Mouse (Mus musculus) midbrain, embryonic 13.5 days (tissue): ENCODE measurements around the gene Cep295nl. TPM values are rescaled to one million over a fixed set of nuclear protein-coding genes. Genes with fewer than 3 reads are reported as not detected.

Experiments used
- ATAC-seq: fragments of 200-750 bp; cut with Nextera tagmentation; 2 replicates; pipeline ENCODE4 v1.8.0; 2017; ENCODE audit warnings: mild to moderate bottlenecking, moderate TSS enrichment, moderate library complexity
- H3K27ac ChIP-seq: fragments of 300-500 bp; sonication (generic); 2 replicates; pipeline ENCODE4 v1.5.1; 2015; ENCODE audit warnings: inconsistent platforms, mild to moderate bottlenecking, moderate library complexity
- H3K27me3 ChIP-seq: fragments of 300-500 bp; sonication (generic); 2 replicates; pipeline ENCODE4 v1.6.1; 2015; ENCODE audit warnings: mild to moderate bottlenecking, inconsistent platforms
- H3K36me3 ChIP-seq: fragments of 300-500 bp; sonication (generic); 2 replicates; pipeline ENCODE4 v1.6.1; 2015; ENCODE audit warnings: mild to moderate bottlenecking, inconsistent platforms
- H3K4me1 ChIP-seq: fragments of 300-500 bp; sonication (generic); replicated peaks from 2 replicates; pipeline ENCODE4 v1.6.1; 2015; ENCODE audit warnings: inconsistent platforms
- H3K4me2 ChIP-seq: fragments of 300-500 bp; sonication (generic); replicated peaks from 2 replicates; pipeline ENCODE4 v1.6.1; 2015; ENCODE audit warnings: moderate library complexity, mild to moderate bottlenecking, inconsistent platforms
- H3K4me3 ChIP-seq: fragments of 300-500 bp; sonication (generic); replicated peaks from 2 replicates; pipeline ENCODE4 v1.5.1; 2015; ENCODE audit warnings: mild to moderate bottlenecking, inconsistent platforms
- H3K9ac ChIP-seq: fragments of 300-500 bp; sonication (generic); replicated peaks from 2 replicates; pipeline ENCODE4 v1.6.1; 2015; ENCODE audit warnings: mild to moderate bottlenecking, inconsistent platforms
- H3K9me3 ChIP-seq: fragments of 300-500 bp; sonication (generic); 2 replicates; pipeline ENCODE4 v1.6.1; 2016; ENCODE audit warnings: mild to moderate bottlenecking, inconsistent platforms
- WGBS: fragments of 180-500 bp; shearing (Covaris S2); methylation state at CpG from one replicate; pipeline ENCODE4 v1.1.7; 2015; 5-methylcytosine and 5-hydroxymethylcytosine counted together
- polyA plus RNA-seq: library from polyadenylated mRNA; unstranded; fragments of >200 nt; fragmentation: Nextera tagmentation; extraction: Ambion mirVana; gene quantifications from 2 replicates; pipeline ENCODE4 v1.2.1, GENCODE M21; 2015

Cep295nl gene
- polyA plus RNA-seq, 1 experiment from 2014 or later = 0.22 TPM

- Histone ChIP-seq H3K4me1 (peaks cover 2% of the 10 kb centered on the region; the same call in 1 of the 2 replicates), H3K27ac (no peak overlapping the region), H3K9ac (no peak overlapping the region), H3K4me3 (no peak overlapping the region), H3K9me3 (no peaks in the 10 kb centered on the region), H3K27me3 (no peaks in the 10 kb centered on the region), H3K4me2 (no peak overlapping the region), H3K36me3 (no peaks in the 10 kb centered on the region)
- no peak for ATAC-seq
- WGBS = 64% methylated on average over 3 of the region's 3 CpGs
Observed at GRCm38 (mm10) chr11:118368330-118368729, 26.0 kb upstream of the Cep295nl start.

GRCm38 (mm10) chr11:118366559-118366958 is 24.3 kb upstream of the Cep295nl start:
- no peaks in the 10 kb centered on the region for H3K27me3 ChIP-seq
- no peak overlapping the region for H3K4me3 ChIP-seq
- no peaks in the 10 kb centered on the region for H3K36me3 ChIP-seq
- no peak overlapping the region for H3K4me2 ChIP-seq
- H3K4me1 ChIP-seq = peaks cover 11% of the 10 kb centered on the region
- no peak overlapping the region for H3K27ac ChIP-seq
- no peaks in the 10 kb centered on the region for H3K9me3 ChIP-seq
- 85% methylated on average over 8 of the region's 8 CpGs for WGBS
- H3K9ac ChIP-seq = no peak overlapping the region
- ATAC-seq = no peak

GRCm38 (mm10) chr11:118366108-118366507 is 23.8 kb upstream of the Cep295nl start:
- Histone ChIP-seq H3K4me1 (peaks cover 11% of the 10 kb centered on the region), H3K4me2 (no peak overlapping the region), H3K27me3 (no peaks in the 10 kb centered on the region), H3K4me3 (no peak overlapping the region), H3K9me3 (no peaks in the 10 kb centered on the region), H3K9ac (no peak overlapping the region), H3K27ac (no peak overlapping the region), H3K36me3 (no peaks in the 10 kb centered on the region)
- 73% methylated on average over 3 of the region's 3 CpGs for WGBS
- ATAC-seq = no peak

- no peak for ATAC-seq
- no peaks in the 10 kb centered on the region for H3K36me3 ChIP-seq
- no peak overlapping the region for H3K4me2 ChIP-seq
- no peak overlapping the region for H3K9ac ChIP-seq
- no peaks in the 10 kb centered on the region for H3K27me3 ChIP-seq
- H3K4me1 ChIP-seq = peaks cover 11% of the 10 kb centered on the region
- no peak overlapping the region for H3K4me3 ChIP-seq
- WGBS = 81% methylated on average over 7 of the region's 7 CpGs
- H3K27ac ChIP-seq = no peak overlapping the region
- H3K9me3 ChIP-seq = no peaks in the 10 kb centered on the region
Observed at GRCm38 (mm10) chr11:118365171-118365570, 22.9 kb upstream of the Cep295nl start.

GRCm38 (mm10) chr11:118364021-118364420 is 21.7 kb upstream of the Cep295nl start:
- Histone ChIP-seq H3K4me2 (no peak overlapping the region), H3K4me3 (no peak overlapping the region), H3K36me3 (no peaks in the 10 kb centered on the region), H3K9me3 (no peaks in the 10 kb centered on the region), H3K27me3 (no peaks in the 10 kb centered on the region), H3K9ac (no peak overlapping the region), H3K4me1 (peaks cover 11% of the 10 kb centered on the region), H3K27ac (no peak overlapping the region)
- 86% methylated on average over 4 of the region's 4 CpGs for WGBS
- ATAC-seq = no peak

- H3K4me2 ChIP-seq = no peak overlapping the region
- no peaks in the 10 kb centered on the region for H3K9me3 ChIP-seq
- 4% methylated on average over 8 of the region's 8 CpGs for WGBS
- H3K27ac ChIP-seq = no peak overlapping the region
- H3K4me3 ChIP-seq = no peak overlapping the region
- H3K36me3 ChIP-seq = no peaks in the 10 kb centered on the region
- H3K9ac ChIP-seq = peak overlapping the region; percentile 46; the same call in 1 of the 2 replicates
- peaks cover 11% of the 10 kb centered on the region for H3K4me1 ChIP-seq
- H3K27me3 ChIP-seq = no peaks in the 10 kb centered on the region
- peak; percentile 63; the same call in 1 of the 2 replicates for ATAC-seq
Observed at GRCm38 (mm10) chr11:118362971-118363518, 20.7 kb upstream of the Cep295nl start.

GRCm38 (mm10) chr11:118362501-118362900 is 20.2 kb upstream of the Cep295nl start:
- no peak for ATAC-seq
- Histone ChIP-seq H3K9ac (0 out of 2 replicates have a peak overlapping the region, but pooled peaks have one; percentile 46), H3K4me1 (peaks cover 11% of the 10 kb centered on the region), H3K4me2 (no peak overlapping the region), H3K36me3 (no peaks in the 10 kb centered on the region), H3K27ac (no peak overlapping the region), H3K27me3 (no peaks in the 10 kb centered on the region), H3K9me3 (no peaks in the 10 kb centered on the region), H3K4me3 (no peak overlapping the region)
- 67% methylated on average over 1 of the region's 1 CpGs for WGBS

GRCm38 (mm10) chr11:118360907-118361341 is 18.6 kb upstream of the Cep295nl start:
- H3K4me3 ChIP-seq = no peak overlapping the region
- H3K27ac ChIP-seq = no peak overlapping the region
- H3K27me3 ChIP-seq = no peaks in the 10 kb centered on the region
- WGBS = 76% methylated on average over 10 of the region's 10 CpGs
- no peak overlapping the region for H3K4me2 ChIP-seq
- peaks cover 12% of the 10 kb centered on the region for H3K4me1 ChIP-seq
- H3K9ac ChIP-seq = no peak overlapping the region
- H3K9me3 ChIP-seq = no peaks in the 10 kb centered on the region
- H3K36me3 ChIP-seq = no peaks in the 10 kb centered on the region
- no peak for ATAC-seq

- Histone ChIP-seq H3K9me3 (no peaks in the 10 kb centered on the region), H3K27ac (no peak overlapping the region), H3K36me3 (no peaks in the 10 kb centered on the region), H3K4me2 (no peak overlapping the region), H3K4me1 (peaks cover 16% of the 10 kb centered on the region), H3K9ac (no peak overlapping the region), H3K27me3 (no peaks in the 10 kb centered on the region), H3K4me3 (no peak overlapping the region)
- 90% methylated on average over 7 of the region's 7 CpGs for WGBS
- ATAC-seq = no peak
Observed at GRCm38 (mm10) chr11:118360491-118360890, 18.2 kb upstream of the Cep295nl start.

GRCm38 (mm10) chr11:118355640-118356039 is 13.3 kb upstream of the Cep295nl start, which contains the start of gene Timp2:
Gene Timp2 (minus strand): TSS chr11:118355740.
- peak within 1 kb of the TSS; percentile 87 for H3K27ac ChIP-seq
- peak within 1 kb of the TSS; percentile 81 for H3K4me3 ChIP-seq
- no peaks in the 10 kb centered on the region for H3K27me3 ChIP-seq
- no peaks in the 10 kb centered on the region for H3K36me3 ChIP-seq
- H3K9ac ChIP-seq = peak within 1 kb of the TSS; percentile 94
- 26% methylated on average over 6 of the region's 6 CpGs for WGBS
- peak within 1 kb of the TSS; percentile 93 for H3K4me2 ChIP-seq
- peaks cover 31% of the 10 kb centered on the region for H3K4me1 ChIP-seq
- no peak; the same call in 1 of the 2 replicates for ATAC-seq
- H3K9me3 ChIP-seq = no peaks in the 10 kb centered on the region

- H3K9ac ChIP-seq = peak overlapping the region; percentile 94
- H3K27ac ChIP-seq = peak overlapping the region; percentile 87
- H3K4me3 ChIP-seq = peak overlapping the region; percentile 81
- H3K9me3 ChIP-seq = no peaks in the 10 kb centered on the region
- H3K4me2 ChIP-seq = peak overlapping the region; percentile 93
- 0% methylated on average over 29 of the region's 43 CpGs for WGBS
- ATAC-seq = peak; percentile 97
- no peaks in the 10 kb centered on the region for H3K27me3 ChIP-seq
- no peaks in the 10 kb centered on the region for H3K36me3 ChIP-seq
- H3K4me1 ChIP-seq = peaks cover 31% of the 10 kb centered on the region
Observed at GRCm38 (mm10) chr11:118355205-118355604, 12.9 kb upstream of the Cep295nl start.

- Histone ChIP-seq H3K4me1 (peaks cover 34% of the 10 kb centered on the region), H3K9me3 (no peaks in the 10 kb centered on the region), H3K9ac (peak overlapping the region; percentile 94), H3K27me3 (no peaks in the 10 kb centered on the region), H3K27ac (peak overlapping the region; percentile 87), H3K4me3 (peak overlapping the region; percentile 81), H3K36me3 (no peaks in the 10 kb centered on the region), H3K4me2 (peak overlapping the region; percentile 93)
- ATAC-seq = no peak; the same call in none of the 2 replicates
- WGBS = under 1% methylated on average over 36 of the region's 47 CpGs
Observed at GRCm38 (mm10) chr11:118354636-118355191, 12.4 kb upstream of the Cep295nl start.
